Mouse (Mus musculus) lung, adult 18-20 months (tissue): ENCODE measurements around the gene Zfp967.
"Not testable (repeated sequence)": the region's sequence is repeated elsewhere in the genome, so short reads cannot be mapped to it uniquely, and the experiment has no call there.

ENCODE experiments used
- DNase-seq, 2 experiments: peaks; one replicate each; pipeline ENCODE4 v3.0.0; 2022; ENCODE audit warnings: mixed read lengths in 2 of 2

Gene Zfp967

DNA sequence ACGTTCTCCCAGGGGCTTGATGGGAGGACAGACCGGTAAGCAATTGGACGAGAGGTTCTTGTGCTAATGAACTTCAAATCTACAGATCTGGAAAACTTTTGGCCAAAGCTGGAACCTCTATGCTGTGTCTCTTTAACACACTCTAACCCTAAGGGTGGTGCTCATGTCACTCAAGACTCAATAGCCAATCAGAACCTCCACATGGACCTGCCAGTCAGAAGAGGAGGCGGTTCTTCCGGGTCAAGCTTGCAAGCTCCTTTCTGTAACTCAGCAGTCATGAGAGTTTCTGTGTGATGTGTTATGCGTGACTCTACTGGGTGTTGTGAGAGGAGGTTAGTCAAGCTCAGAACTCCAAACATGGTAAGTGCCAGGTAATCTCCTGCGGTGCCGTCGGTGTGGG lies at the start of gene Zfp967:
Gene Zfp967, plus strand, starts transcription at position 301 of the 400 bp plus-strand sequence.
- DNase-seq, result not testable (repeated sequence)

DNA sequence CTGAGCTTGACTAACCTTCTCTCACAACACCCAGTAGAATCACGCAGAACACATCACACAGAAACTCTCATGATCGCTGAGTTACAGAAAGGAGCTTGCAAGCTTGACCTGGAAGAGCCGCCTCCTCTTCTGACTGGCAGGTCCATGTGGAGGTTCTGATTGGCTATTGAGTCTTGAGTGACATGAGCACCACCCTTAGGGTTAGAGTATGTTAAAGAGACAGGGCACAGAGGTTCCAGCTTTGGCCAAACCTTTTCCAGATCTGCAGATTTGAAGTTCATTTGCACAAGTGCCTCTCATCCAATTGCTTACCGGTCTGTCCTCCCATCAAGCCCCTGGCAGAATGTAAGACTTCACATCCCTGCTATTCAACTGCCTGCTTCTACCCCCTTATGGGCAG lies 34.2 kb upstream of the Zfp967 start, which contains the start of gene Gm14434:
Gene Gm14434, minus strand, starts transcription at position 101 of the 400 bp plus-strand sequence.
- not testable (repeated sequence) for DNase-seq
